Mouse (Mus musculus) yolk sac, embryonic 10.5 days (tissue): Measurements from ENCODE around the gene Yy1.

Source experiments
- DNase-seq: peaks from one replicate; pipeline ENCODE4 v3.0.0-alpha.2; 2017; ENCODE audit warnings: low spot score

Gene Yy1

GRCm38 (mm10) chr12:108865007-108865494 lies 72.3 kb downstream of the Yy1 start:
- no peak for DNase-seq

DNA sequence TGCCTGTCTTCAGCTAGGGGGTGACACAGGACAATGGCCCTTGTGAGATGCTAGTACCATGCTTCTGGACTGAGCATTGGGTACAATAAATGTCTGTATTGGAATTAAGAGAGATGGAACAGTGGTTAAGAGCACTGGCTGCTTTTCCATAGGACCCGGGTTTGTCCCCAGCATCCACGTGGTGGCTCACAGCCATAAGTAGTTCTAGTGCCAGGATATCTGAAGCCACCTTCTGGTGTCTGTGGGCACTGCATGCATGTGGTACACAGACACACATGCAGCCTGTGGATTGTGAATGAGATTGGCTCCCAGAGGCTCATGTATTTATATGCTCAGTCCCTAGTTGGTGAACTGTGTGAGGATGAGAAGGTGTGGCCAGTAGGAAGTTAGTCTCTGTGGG lies 76.8 kb downstream of the Yy1 start:
- DNase-seq: no peak
